Mouse (Mus musculus) macrophage (primary cell): ENCODE data around the gene Tinf2. TPM values are rescaled to one million over a fixed set of nuclear protein-coding genes. Genes with fewer than 3 reads are reported as not detected.

ENCODE experiments used
- H3K27ac ChIP-seq: fragments of 350-480 bp; formaldehyde crosslinking; 2 replicates; pipeline ENCODE4 v1.9.0; 2021
- H3K36me3 ChIP-seq: fragments of 350-480 bp; formaldehyde crosslinking; 2 replicates; pipeline ENCODE4 v1.9.0; 2021; ENCODE audit errors: inconsistent target
- H3K4me3 ChIP-seq: fragments of 350-480 bp; formaldehyde crosslinking; 2 replicates; pipeline ENCODE4 v1.9.0; 2021; ENCODE audit errors: inconsistent target
- H3K79me2 ChIP-seq: fragments of 350-480 bp; formaldehyde crosslinking; 2 replicates; pipeline ENCODE4 v1.9.0; 2021; ENCODE audit errors: inconsistent target
- WGBS: methylation state at CpG from one replicate; pipeline ENCODE4 v1.1.7; 2026; ENCODE audit warnings: inconsistent platforms; ENCODE audit not compliant: missing documents; 5-methylcytosine and 5-hydroxymethylcytosine counted together
- polyA plus RNA-seq: library from polyadenylated mRNA; stranded (reverse); fragments of 250-400 nt; gene quantifications from 3 replicates; pipeline ENCODE4 v1.2.4, GENCODE M21; 2018; ENCODE audit warnings: inconsistent platforms

The Tinf2 gene
- polyA plus RNA-seq, 1 experiment from 2014 or later = 10.4 TPM

GRCm38 (mm10) chr14:55716271-55716670, 34.7 kb upstream of the Tinf2 start:
- WGBS = 100% methylated on average over 6 of the region's 6 CpGs
- H3K79me2 ChIP-seq = no peaks in the 10 kb centered on the region
- no peak overlapping the region for H3K4me3 ChIP-seq
- H3K27ac ChIP-seq = no peak overlapping the region
- H3K36me3 ChIP-seq = peaks cover 34% of the 10 kb centered on the region

- Histone ChIP-seq H3K36me3 (peaks cover 33% of the 10 kb centered on the region), H3K79me2 (no peaks in the 10 kb centered on the region), H3K27ac (no peak overlapping the region), H3K4me3 (no peak overlapping the region)
- 46% methylated on average over 6 of the region's 6 CpGs for WGBS
Measured at GRCm38 (mm10) chr14:55714893-55715292, 33.3 kb upstream of the Tinf2 start.

- Histone ChIP-seq H3K79me2 (no peaks in the 10 kb centered on the region), H3K36me3 (peaks cover 22% of the 10 kb centered on the region), H3K27ac (no peak within 1 kb of the TSS), H3K4me3 (no peak within 1 kb of the TSS; the same call in 1 of the 2 replicates)
- 25% methylated on average over 4 of the region's 4 CpGs for WGBS
Measured at GRCm38 (mm10) chr14:55713729-55714122, 32.1 kb upstream of the Tinf2 start, which contains the start of gene Tgm1. TSS of gene Tgm1 (minus strand) at chr14:55713926.

- 23% methylated on average over 25 of the region's 25 CpGs for WGBS
- peaks cover 17% of the 10 kb centered on the region for H3K36me3 ChIP-seq
- H3K4me3 ChIP-seq = no peak overlapping the region; the same call in 1 of the 2 replicates
- H3K27ac ChIP-seq = no peak overlapping the region
- H3K79me2 ChIP-seq = no peaks in the 10 kb centered on the region
Measured at GRCm38 (mm10) chr14:55713007-55713728, 31.5 kb upstream of the Tinf2 start.

GRCm38 (mm10) chr14:55711786-55712185, 30.2 kb upstream of the Tinf2 start:
- Histone ChIP-seq H3K27ac (no peak overlapping the region), H3K79me2 (no peaks in the 10 kb centered on the region), H3K4me3 (no peak overlapping the region), H3K36me3 (peaks cover 5% of the 10 kb centered on the region; the same call in 1 of the 2 replicates)
- WGBS = 86% methylated on average over 7 of the region's 7 CpGs

GRCm38 (mm10) chr14:55709509-55709908, 27.9 kb upstream of the Tinf2 start:
- H3K79me2 ChIP-seq = no peaks in the 10 kb centered on the region
- no peak overlapping the region for H3K27ac ChIP-seq
- H3K4me3 ChIP-seq = no peak overlapping the region
- 99% methylated on average over 4 of the region's 4 CpGs for WGBS
- no peaks in the 10 kb centered on the region for H3K36me3 ChIP-seq

GRCm38 (mm10) chr14:55707397-55707796, 25.8 kb upstream of the Tinf2 start:
- no peaks in the 10 kb centered on the region for H3K79me2 ChIP-seq
- H3K36me3 ChIP-seq = no peaks in the 10 kb centered on the region
- H3K4me3 ChIP-seq = no peak overlapping the region
- no peak overlapping the region for H3K27ac ChIP-seq
- 94% methylated on average over 5 of the region's 5 CpGs for WGBS

GRCm38 (mm10) chr14:55706051-55706600, 24.5 kb upstream of the Tinf2 start:
- no peaks in the 10 kb centered on the region for H3K79me2 ChIP-seq

GRCm38 (mm10) chr14:55702761-55703160, 21.1 kb upstream of the Tinf2 start:
- 93% methylated on average over 6 of the region's 6 CpGs for WGBS
- Histone ChIP-seq H3K4me3 (no peak overlapping the region), H3K36me3 (no peaks in the 10 kb centered on the region), H3K27ac (no peak overlapping the region), H3K79me2 (no peaks in the 10 kb centered on the region)

More at GRCm38 (mm10) chr14:55706051-55706600, 24.5 kb upstream of the Tinf2 start:
- 97% methylated on average over 8 of the region's 8 CpGs for WGBS
- H3K27ac ChIP-seq = no peak overlapping the region
- no peak overlapping the region for H3K4me3 ChIP-seq
- H3K36me3 ChIP-seq = no peaks in the 10 kb centered on the region

GRCm38 (mm10) chr14:55701131-55701530, 19.5 kb upstream of the Tinf2 start:
- no peak overlapping the region for H3K27ac ChIP-seq
- 89% methylated on average over 8 of the region's 9 CpGs for WGBS
- no peaks in the 10 kb centered on the region for H3K36me3 ChIP-seq
- no peak overlapping the region for H3K4me3 ChIP-seq
- no peaks in the 10 kb centered on the region for H3K79me2 ChIP-seq

- Histone ChIP-seq H3K79me2 (no peaks in the 10 kb centered on the region), H3K27ac (peak overlapping the region; percentile 37), H3K36me3 (no peaks in the 10 kb centered on the region), H3K4me3 (peak overlapping the region; percentile 30)
- 38% methylated on average over 4 of the region's 4 CpGs for WGBS
Measured at GRCm38 (mm10) chr14:55697226-55697625, 15.6 kb upstream of the Tinf2 start.

- 86% methylated on average over 8 of the region's 10 CpGs for WGBS
- Histone ChIP-seq H3K27ac (no peak overlapping the region), H3K4me3 (no peak overlapping the region), H3K36me3 (no peaks in the 10 kb centered on the region), H3K79me2 (no peaks in the 10 kb centered on the region)
Measured at GRCm38 (mm10) chr14:55689433-55689832, 7.8 kb upstream of the Tinf2 start.

- H3K27ac ChIP-seq = peak overlapping the region; percentile 55
- H3K79me2 ChIP-seq = peaks cover 13% of the 10 kb centered on the region; the same call in 1 of the 2 replicates
- H3K4me3 ChIP-seq = peak overlapping the region; percentile 67
- peaks cover 16% of the 10 kb centered on the region for H3K36me3 ChIP-seq
- 3% methylated on average over 3 of the region's 3 CpGs for WGBS
Measured at GRCm38 (mm10) chr14:55682118-55682493, 486 bp upstream of the Tinf2 start.

- Histone ChIP-seq H3K4me3 (no peak overlapping the region), H3K27ac (no peak overlapping the region), H3K36me3 (peaks cover 29% of the 10 kb centered on the region), H3K79me2 (peaks cover 31% of the 10 kb centered on the region)
- WGBS = 56% methylated on average over 4 of the region's 4 CpGs
Measured at GRCm38 (mm10) chr14:55677615-55678014, 4.0 kb downstream of the Tinf2 start.

- 63% methylated on average over 7 of the region's 7 CpGs for WGBS
- Histone ChIP-seq H3K27ac (no peak overlapping the region), H3K4me3 (peak overlapping the region; percentile 98), H3K36me3 (peaks cover 12% of the 10 kb centered on the region; the same call in 1 of the 2 replicates), H3K79me2 (peaks cover 63% of the 10 kb centered on the region)
Measured at GRCm38 (mm10) chr14:55672741-55673060, 8.9 kb downstream of the Tinf2 start.
